Mouse (Mus musculus) retina, postnatal 7 days (tissue): ENCODE results near the gene Dand5.
A peak's percentile ranks its signal among the peaks of the same experiment; 100 is the strongest.
"Not testable (repeated sequence)": the region's sequence is repeated elsewhere in the genome, so short reads cannot be mapped to it uniquely, and the experiment has no call there.

Source experiments
- DNase-seq: peaks from one replicate; pipeline ENCODE4 v3.0.0-alpha.2; 2012; ENCODE audit warnings: low read depth, low spot score

Dand5 gene

DNA sequence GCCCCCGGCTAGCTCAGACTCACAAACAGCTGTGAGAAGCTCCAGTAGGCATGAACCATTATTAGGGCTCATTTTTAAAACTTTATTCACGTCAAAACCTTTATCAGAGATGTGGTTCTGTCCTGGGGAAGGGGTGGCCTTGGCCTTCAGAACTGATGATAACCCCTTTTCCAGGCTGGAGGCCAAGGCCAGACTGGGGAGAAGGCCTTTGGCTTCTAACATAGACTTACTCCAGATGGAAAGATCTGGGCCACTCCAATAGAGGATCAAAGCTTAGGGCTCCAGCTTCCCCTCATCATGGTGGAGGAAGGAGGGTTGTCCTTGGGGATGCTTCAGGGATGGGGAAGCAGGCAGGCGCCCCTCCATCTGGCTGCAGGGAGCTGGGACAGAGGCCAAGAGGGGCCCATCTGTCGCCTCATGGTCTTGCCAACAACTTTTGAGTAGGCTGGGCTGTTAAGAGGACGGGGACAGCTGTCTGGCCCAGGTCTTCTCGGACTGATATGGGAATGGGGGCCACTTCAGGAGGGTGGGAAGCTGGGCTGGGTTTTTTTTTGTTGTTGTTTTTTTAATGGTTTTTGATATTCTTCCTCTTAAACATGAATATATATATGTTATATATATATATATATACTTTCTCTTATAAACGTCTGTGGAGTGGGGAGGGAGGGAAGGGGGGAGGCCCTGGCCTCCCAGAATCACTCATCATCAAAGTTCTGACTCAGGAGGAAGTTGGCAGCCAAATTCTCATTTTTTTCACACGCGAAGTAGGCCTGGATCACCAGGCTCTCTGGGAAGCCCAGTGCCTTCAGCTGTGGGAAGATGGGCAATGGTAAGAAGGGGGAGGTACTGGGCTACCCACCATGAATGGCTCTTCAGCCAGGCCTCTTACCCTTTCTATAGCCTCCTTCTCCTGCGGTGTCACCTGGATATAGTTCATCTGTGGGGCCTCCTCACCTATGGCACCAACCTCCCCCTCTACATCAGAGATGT is 12.5 kb upstream of the Dand5 start:
- DNase-seq, result no peak

DNA sequence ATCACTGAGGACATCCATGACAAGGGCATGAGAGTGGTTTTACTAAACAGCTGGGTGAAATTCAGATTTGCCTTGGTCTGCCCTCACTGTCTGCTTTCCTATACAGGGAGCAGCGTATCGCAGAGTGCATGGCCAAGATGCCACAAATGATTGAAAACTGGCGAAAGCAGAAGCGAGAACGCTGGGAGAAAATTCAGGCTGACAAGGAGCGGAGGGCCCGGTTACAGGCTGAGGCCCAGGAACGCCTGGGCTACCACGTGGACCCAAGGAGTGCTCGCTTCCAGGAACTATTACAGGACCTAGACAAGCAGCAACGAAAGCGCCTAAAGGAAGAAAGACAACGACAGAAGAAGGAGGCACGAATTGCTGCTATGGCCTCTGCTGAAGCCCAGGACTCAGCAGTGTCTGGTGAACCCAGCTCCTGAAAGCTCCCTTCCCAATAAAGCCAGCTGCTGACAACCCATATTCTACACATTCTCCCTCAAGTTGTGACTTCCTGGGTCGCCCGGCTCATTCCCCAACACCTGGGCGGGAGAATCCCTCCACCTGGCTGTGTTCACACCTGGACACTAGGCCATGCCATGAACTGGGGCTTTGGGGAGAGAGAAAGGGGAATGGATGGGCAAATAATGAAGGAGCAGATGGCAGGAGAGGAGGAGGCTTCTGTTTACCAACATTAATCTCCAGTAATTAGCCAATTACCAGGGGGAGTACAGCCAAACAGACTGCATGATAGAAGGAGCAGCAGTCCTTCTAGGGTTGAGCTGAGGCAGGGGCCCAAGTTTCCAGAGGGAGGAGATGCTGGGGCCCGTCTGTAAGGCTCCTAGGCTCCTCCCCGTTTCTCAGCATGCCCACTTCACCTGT is 11.6 kb upstream of the Dand5 start:
- DNase-seq, result no peak

DNA sequence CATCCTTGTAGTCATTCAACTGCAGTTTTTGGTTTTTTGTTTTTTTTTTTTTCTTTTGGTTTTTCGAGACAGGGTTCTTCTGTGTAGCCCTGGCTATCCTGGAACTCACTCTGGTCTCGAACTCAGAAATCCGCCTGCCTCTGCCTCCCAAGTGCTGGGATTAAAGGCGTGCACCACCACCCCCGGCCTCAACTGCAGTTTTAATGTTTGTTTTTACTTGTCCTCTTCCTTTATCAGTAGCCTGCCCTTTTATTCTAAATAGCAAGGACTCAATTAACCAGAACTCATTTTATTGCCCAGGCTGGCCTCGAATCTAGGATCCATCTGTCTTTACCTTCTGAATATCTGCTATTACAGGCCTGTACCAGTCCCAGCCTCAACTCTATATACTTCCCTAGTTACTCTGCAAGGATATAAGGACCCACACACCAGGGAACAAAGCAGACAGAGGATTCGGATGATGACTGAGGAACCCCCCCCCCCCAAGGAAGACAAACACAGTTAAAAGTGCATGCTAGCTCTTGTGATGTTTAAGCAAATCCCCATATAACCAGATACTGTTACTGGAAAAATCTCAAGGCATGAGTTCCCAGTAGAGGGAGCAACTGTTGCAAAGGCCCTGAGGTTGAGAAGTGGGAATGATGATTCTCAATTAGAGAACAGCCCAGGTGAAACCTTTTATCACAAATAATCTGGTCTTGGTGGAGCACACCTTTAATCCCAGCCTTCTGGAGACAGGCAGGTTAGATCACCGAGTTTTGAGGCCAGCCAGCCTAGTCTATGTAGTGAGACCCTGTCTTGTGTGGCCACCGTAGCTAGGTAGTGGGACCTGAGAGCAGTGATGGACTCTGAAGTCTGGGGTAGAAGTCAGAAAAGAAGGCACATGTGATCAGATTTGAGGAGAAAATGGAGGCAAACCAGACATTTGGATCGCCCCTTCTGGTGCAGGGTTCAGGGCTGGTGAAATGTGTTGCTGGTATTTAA is 10.4 kb upstream of the Dand5 start:
- no peak for DNase-seq

DNA sequence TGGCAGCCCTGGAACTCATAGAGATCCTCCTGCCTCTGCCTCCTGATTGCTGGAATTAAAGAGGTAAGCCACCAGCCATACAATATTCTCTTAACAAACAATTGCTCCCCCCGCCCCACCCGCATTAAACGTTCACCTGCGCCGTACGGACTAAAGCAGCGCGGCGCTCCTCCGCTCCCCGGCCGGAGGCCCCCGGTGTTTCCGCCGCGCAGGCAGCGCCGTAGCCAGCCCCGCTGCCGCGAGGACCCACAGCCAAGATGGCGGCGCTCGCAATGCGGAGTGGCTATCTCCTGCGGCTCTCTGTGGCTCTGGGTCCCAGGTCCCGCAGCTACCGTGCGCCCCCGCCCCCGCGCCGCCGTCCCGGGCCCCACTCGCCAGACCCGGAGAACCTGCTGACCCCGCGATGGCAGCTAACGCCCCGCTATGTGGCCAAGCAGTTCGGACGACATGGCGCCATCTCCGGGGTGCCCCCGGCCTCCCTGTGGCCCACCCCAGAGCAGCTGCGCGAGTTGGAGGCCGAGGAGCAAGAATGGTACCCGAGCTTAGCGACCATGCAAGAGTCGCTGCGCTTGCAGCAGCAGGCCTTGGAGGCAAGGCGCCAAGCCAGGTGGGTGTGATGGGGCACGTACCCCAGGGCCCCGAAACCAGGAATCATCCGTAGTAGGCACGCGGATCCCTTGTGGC is 9.6 kb upstream of the Dand5 start:
- DNase-seq, result peak; percentile 67

DNA sequence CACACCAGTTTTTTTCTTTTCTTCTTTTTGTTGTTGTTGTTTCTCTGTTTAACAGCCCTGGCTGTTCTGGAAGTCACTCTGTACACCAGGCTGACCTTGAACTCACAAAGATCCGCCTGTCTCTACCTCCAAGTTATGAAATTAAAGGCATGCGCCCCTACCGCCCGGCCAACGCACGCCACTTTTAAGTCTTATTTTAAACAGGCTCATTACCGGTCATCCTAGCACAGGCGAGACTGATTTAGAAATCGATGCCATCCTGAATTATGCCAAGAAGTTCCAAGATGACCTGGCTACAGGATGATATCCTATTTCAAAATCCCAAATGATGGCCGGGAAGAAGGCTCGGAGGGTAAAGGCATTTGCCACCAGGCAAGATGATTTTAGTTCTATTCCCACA is 8.9 kb upstream of the Dand5 start, which contains the start of gene Gadd45gip1:
Gene Gadd45gip1, plus strand, starts transcription at position 33 of the 400 bp plus-strand sequence.
- DNase-seq, result no peak

DNA sequence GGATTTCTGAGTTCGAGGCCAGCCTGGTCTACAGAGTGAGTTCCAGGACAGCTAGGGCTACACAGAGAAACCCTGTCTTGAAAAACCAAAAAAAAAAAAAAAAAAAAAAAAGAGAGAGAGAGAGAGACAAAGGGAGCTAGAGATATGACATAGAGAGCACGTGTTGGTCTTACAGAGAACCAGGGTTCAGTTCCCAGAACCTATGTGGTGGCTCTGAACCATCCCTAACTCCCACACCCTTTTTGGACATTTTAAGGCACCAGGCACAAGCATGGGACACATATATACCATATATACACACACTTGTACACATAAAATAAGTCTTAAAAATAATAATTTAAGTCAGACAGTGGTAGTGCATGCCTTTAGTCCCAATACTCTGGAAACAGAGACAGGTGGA is 3.9 kb upstream of the Dand5 start:
- not testable (repeated sequence) for DNase-seq

DNA sequence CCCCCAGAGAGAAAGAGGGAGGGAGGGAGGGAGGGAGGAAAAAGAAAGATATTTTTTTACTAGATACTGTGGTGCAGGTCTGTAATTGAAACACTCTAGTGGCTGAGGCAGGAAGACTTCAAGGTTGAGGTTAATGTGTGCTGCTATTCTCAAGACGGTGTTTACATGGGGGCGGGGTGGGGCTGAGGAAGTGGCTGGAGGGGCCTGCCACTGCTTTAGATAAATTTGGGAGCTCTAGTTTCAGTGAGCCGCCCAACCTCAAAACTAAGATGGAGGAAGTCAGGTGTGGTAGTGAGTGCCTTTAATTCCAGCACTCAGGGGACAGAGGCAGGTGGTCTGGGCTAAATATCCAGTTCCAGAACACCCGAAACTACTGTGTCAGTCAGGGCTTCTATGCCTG is 3.0 kb upstream of the Dand5 start:
- DNase-seq, result no peak

DNA sequence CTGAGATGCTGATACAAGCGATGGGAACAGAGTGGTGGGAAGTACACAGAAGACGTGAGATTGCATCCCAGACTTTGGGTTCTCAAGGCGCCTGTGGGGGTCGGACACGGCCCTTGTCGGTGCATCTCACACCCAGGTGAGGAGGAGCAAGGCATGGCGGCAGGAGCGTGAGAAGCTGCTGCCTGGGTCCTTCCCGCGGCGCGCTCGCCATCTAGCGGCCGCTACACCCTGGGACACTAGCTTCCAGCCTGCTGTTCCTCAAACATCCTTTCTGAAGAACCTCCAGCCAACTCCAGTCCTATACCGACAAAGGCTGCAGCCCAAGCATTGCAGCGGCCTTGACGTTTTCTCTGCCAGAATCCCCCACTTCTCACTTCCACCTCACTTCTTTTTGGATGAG is 1.0 kb upstream of the Dand5 start:
- DNase-seq, result peak; percentile 59

DNA sequence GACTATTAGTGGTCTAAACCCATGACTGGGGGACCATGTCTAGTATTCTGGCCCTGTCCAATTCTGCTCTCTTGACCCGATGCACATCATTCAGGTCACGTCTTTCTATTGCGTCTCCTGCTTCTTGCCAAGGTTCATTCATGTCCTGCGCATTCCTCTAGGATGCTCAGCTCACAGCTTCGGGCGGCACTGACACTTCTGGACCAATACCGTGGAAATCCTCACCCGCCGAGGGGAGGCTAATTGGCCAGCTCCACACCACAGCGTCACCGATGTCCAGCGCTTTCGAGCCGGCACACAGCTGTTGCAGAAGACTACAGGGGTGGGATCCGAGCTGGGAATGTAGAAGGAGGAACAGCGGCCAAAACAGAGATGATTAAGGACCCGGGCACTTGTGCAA is 6.5 kb downstream of the Dand5 start:
- no peak for DNase-seq

DNA sequence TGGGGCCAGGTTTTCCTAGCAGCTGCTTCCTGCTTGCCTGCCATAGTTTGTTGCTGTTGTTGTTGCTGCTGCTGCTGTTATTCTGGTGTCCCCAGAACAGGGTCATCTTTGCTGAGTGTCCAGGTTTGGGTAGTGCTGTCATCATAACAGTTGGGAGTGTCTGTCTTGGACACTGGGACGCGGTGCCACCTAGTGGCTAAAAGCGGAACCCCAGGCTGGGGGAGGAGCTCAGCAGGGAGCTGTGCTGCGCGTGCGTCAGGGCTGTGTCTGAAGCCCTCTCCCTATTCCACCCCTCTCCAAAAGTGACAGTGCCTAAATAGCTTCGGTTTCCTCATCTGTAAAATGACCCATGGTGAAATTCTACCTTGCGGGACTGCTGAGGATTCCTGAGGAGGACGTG is 7.1 kb downstream of the Dand5 start:
- DNase-seq, result peak; percentile 89

DNA sequence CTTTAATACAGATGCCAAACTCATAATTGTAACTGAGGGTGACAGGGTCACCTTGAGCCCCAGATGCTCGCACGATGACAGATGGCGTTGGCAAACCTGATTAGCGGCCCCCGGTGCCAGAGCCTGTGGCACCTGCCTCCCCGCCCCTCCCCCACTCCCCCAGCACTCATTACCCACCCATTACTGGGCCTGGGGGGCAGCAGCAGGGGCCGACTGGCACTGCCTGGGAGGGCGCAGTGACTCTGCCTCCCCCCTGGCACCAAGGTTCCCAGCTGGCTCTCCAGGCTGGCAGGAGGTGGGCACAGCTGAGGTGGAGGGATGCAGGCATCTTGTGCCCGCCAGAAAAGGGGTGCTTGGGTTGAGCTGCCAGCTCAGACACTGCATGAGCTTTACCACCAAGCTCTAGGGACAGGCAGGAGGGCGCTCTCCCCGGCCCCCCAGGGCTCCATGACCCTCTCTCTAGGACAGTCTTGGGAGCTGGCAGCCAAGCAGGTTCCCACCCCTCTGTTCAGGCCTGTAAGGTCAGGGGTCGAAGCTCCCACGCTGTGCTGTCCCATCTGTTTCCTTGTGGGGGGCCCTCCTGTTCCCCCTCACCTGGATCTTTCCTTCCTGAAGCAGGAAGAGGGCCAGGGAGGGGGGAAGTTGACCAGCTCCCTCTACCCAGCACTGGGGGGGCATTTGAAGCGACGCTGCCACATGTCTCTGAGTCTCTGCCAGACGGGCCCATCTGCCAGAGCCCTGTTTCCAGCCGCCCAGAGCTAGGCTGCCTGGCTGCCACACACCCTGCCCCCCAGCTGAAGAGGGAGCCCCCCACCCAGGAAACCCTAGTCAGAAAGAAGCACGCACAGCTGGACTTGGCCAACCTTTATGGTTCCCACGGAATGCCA is 7.8 kb downstream of the Dand5 start:
- DNase-seq, result peak; percentile 65

DNA sequence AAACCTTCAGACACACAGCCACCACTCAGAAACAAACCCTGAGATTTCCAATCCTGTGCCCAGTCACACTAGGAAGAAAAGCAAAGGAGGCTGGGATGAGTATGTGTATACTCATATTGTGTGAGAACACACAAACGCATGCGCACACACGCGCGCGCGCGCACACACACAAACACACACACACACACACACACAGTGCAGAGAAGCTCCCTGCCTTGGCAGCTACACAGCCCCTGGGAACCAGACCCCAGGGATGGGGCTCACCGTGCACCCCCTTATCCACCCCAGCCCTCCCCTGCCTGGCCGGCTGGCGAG is 8.4 kb downstream of the Dand5 start:
- DNase-seq, result no peak

DNA sequence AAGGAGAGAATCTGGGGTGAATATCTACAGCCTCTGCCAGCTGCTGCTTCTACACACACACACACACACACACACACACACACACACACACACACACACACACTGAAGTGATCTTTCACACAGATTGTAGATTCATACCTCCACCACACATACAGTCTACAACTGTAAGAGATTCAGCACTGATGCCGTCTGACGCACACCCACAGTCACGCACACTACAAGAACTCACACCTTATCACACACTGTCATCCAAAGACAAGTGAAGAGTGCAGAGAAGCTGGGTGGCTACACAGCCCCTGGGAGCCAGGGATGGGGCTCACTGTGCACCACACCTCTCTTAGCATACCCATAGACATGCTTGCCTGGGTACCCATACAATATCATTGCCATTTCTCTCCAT is 8.8 kb downstream of the Dand5 start:
- no peak for DNase-seq

DNA sequence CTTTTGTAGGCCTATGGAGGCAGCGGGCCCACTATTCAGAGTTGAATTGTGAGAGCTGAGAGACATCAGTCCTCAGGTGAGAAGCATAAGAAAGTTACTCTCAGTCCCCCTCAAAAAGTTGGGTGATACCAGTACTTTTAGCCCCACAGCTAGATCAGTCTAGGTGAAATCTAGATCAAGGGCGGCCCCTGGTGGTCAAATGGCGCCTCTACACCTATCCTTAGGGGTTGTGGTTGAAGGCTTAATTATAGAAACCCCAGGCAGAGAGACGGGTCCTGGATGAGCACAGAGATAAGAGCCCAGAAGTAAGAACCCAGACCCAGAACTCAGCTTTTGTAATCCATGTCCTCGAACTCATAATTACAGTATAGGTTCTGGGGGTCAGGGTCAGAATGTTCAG is 9.6 kb downstream of the Dand5 start:
- DNase-seq, result peak; percentile 75

DNA sequence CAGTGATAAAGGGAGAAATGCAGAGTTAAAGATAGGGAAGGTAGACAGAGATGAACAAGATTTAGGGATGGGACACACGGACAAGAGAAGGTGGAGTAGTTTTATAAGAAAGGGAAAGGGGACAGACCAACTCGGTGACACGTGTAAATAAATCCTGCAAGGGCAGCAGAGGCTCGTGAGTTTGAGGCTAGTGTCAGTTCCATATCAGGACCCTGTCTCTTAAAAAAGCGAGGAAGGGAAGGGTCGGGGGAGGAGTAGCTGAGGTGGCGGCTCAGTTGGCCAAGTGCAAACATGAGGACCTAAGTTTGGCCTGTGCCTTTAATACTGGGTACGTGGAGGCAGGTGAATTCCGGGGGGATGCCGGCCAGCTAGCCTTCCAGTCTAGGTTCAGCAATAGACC is 11.3 kb downstream of the Dand5 start:
- no peak for DNase-seq

DNA sequence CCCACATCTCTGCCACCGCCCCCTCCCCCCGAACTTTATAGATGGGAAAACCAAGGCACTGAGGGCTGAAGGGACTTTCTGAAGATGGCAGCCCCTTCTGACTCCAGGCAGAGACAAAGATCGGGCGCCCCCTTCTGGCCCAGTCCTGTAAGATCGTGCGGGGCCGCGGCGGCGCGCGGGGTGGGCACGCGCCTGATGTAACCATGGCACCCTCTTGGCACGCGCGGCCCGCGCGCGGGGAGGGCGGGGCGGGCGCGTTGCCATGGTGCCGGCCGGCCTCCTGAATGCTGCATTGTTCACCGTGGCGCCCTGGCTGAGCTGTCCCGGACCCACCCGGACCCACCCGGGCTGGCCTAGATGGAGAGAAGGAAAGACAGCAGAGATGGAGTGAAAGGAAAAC is 11.7 kb downstream of the Dand5 start:
- peak; percentile 86 for DNase-seq

DNA sequence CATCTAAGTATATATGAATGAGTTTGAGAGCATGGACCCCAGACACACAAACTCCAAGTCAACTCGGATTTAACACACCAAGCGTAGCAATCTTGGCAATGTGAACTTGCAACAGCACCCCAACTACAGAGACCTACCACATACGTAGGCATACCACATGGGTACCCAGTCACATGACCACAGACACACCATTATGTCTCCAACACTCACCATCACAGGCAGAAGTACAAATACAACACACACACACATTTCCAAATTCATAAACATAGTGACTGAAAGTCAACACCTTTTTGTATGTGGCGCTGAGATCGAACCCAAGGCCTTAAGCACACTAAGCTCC is 12.7 kb downstream of the Dand5 start:
- DNase-seq, result no peak

DNA sequence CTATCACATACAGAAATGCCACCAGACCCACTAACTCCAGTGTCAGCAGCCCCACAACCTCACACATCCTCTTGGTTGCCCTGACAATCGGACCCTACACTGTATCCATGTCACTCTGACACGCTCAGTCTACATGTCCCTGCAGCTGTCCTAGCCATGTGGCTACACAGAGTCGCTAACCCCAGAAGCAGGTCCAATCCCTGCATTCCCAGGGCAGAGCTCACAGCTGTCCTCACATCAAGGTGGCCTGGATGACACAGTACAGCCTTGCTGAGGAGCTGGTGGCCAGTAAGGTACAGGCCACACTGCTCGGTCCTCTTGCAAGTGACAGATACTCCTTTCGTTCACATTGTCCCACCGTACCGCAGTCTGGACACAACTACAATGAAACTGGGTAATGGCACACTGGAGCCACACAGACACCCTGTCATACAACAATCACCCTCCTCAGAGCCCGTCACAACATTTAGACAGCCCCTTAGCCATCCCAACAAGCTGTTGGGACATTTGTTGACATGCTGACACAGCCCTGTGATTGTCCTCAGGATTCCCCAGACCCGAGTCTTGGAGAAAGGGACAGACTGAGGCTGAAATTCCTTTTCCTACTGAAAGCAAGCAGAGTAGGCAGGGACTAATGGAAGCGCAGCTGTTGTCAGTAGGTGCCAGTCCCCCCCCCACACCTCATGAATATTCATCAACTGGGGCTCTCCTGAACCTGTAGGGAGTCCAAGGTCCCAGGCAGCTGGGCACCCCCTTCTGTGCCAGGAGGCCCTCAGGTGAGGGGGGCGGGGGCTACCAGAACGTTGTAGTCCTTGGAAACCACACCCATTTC is 13.3 kb downstream of the Dand5 start:
- no peak for DNase-seq

DNA sequence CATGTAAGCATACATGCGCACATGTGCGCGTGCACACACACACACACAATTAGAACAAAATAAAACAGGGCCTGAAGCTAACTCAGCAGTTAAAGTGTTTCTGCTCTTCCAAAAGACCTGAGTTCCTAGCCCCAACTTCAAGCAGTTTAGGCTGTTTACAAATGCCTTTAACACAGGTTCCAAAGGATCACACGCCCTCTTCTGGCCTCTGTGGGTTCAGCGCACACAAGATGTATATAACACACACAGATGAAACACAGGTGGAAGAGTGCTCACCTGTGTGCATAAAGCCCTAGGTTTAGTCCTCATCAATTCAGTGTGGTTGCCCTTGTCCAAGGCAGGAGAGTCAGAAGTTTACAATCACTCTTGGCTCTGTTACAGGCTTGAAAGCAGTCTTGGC is 16.6 kb downstream of the Dand5 start:
- DNase-seq, result no peak
